Mouse (Mus musculus) testis, postnatal 14 days (tissue): Measurements from ENCODE around the gene Banp.

Experiments
- DNase-seq: peaks from one replicate; pipeline ENCODE4 v3.0.0; 2021; ENCODE audit warnings: low spot score

The Banp gene

DNA sequence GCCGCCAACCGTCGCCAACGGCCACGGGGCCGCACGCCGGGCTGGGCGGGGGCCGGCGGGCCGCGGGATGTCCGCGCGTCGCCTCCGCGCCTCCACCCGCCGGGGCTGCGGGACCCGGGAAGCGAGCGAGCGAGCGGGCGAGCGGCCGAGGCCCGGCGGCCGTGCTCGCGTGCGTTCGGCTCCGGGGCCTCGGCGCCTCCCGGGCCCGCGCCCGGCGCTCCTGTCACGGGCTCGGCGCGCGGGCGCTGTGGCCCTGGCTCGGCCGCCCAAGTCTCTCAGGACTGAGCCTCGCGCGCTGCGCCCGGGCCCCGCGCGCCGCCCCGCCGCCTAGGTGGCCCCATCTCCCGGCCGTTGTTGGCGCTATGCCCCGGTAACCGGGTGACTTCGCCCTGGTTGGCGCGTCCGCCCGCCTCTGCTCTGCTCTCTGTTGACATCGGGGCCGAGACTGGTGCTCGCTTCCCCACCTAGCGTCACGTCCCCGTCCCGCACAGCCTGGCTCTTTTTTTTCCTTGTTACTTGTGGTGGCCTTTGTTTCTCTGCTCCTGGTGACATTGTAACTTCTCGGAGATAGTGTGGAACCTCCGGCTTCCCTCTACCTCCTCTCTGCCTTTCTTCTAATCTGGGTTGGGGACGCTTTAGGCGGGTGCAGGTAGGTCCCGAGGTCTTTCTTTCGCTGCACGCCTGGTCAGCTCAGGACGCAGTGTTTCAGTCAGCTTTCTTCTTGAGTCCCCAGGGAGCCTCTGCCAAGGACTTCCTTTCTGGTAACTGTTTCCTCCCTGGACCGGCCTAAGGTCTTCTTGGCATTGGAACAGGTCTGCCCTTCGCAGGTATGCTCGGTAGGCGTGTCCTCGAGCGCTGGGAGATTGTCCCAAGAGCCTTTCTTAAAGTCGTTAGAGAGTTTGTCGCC lies 1.5 kb downstream of the Banp start:
- peak; percentile 82 for DNase-seq

DNA sequence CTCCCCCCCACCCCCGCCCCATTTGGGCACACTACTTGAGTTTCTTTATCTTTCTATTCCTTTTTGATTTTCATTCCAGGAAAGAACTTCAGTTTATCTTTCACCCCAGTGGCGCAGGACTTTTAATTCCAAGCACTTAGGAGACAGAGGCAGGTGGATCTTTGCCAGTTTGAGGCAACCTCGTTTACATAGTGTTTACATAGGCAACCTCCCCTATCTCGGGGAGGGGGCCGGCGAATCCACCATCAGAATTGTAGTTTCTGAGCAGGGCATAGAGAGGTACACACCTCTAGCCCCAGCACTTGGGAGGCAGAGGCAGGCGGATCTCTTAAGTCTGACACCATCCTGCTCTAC lies 2.1 kb downstream of the Banp start:
- DNase-seq: peak; percentile 52

DNA sequence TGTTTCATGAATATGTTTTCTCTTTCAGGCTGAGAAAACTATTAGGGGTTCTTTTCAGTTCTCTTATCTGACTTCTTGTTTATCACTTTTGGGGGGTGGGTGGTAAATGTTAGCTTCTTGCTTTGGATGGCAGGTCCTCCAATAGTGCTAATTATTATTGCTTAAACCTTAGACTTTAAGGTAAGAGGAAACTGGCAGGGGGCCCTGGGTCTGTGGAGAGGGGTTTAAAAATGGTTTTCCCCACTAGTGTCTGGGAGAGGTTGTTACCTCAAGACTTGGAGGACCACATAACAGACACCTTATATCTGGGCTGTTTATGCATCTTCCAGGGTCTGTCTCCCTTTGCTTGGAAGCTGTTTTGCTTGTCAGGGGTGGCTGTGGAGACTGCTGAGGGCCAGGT lies 2.6 kb downstream of the Banp start:
- DNase-seq: no peak

DNA sequence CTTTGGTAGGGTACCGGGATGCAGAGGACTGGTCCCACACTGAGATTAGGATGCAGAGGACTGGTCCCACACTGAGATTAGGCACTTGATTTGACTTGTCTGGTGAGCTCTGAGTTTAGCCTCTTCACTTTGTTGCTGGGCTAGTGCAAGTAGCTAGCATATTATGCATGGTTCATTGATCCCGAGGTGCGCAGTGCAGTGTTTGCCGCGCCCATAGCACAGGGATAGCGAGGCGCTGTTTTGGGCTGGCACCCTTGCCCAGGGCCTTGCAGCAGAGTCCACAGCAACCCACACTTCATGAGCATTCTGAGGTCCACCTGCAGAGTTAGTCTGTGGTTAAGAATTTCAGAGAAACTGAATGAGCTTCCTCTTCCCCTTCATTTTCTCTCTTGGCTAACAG lies 3.2 kb downstream of the Banp start:
- DNase-seq: no peak

DNA sequence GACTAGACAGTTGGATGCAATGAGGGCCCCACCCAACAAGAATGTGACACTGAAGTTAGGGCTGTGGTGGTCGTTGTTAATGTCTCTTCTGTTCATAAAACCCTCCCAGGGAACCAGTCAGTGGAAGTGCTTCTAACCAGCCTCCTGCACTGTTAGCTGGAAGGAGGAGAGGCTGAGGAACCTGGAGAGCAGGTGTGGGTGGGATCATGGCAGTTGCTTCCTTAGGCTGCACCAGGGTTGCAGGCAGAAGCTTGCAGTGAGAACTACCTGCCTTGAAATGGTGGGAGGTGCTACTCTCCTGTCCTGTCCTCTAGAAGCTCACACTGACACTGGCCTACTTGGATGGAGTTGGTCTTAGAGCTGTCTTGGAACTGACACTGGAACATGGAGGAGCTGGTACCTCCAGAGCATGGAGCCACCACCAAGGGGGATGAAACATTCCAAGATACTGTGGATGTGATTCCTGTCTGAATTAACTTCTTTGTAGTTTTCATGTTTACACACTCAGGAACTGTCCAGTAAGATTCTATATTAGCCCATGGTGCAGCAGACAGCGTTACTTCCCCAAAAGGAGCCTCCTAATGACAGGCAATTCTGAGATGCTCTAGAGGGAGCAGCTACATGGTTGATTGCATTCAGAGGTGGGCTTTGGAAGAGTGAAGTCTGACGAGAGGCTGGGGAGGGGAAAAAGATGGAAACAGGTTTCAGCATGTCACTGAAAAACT lies 4.4 kb downstream of the Banp start:
- no peak for DNase-seq

DNA sequence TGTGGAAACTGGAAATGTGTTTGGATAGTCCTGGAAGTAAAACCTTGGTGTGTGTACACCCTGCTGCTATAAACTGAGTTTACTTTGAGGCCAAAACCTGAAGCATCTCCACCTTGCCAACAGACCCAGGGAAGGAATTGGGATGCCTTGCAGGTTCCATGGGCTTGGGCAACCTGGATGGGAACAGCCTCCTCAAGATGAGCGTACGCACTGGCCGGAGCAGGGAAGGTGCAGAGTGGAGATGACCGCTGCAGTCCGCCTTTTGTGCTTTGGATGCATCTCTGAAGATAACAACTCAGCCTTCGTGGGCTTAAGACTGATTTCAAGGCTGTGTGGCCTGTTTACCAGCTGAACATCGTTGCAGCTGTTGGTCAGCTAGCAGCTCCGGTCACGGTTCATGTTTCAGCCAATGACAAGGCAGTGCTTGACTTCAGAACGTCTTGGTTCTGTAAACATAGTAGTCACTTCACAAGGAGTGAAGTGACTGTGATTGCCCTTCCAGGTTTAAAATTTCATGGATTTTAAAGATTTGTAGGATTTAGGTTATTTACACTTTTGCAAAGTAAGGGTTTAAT lies 5.5 kb downstream of the Banp start:
- no peak for DNase-seq

DNA sequence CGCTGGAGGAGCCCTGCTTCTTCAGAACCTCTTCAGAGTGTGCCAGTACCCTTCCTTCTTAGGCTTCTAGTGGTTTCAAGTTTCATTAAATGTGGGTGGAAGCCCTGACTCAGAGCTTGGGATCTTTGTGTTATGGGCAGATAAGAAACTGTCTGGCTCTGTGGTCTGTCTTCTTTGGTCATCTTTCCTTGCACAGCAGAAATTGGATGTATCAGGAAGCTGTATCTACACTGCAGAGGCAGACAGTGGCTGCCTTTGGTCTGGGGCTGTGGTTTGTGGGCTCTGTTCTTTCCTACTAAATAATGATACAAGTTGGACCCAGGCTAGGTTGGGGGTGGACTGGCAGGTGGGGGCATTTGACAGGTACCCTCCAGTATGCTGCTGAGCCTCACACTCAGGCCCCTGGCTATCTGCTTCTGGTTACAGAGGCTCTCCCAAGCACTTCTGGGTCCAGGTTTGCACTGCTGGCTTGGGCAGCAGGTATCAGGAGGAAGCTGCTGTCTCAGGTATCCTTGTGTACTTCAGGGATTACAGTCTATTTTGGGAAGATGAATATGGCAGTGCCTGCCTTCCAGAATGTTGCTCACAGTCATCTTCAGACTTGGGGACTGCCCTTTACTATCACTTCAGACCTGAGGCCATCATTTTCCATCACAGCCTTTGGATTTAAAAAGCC lies 6.4 kb downstream of the Banp start:
- DNase-seq: no peak

DNA sequence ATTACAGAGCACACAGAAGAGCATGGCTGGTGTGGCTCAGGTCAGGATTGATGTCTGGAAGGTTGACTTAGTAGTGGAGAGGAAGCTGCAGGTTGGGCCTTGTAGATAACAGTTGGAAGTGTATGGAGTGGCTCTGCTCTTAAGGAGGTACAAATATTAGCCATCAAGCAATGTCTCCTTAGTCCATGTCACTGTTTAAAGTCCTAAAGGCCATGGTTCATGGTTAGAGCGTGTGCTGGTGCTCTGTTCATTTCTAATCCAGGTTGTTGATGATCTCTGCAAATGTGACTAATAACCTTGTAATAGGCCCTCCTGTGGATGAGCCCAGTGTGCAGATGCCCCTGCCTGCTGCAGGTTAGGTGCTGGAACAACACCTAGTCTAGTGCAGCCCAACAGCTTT lies 8.8 kb downstream of the Banp start:
- DNase-seq: no peak

DNA sequence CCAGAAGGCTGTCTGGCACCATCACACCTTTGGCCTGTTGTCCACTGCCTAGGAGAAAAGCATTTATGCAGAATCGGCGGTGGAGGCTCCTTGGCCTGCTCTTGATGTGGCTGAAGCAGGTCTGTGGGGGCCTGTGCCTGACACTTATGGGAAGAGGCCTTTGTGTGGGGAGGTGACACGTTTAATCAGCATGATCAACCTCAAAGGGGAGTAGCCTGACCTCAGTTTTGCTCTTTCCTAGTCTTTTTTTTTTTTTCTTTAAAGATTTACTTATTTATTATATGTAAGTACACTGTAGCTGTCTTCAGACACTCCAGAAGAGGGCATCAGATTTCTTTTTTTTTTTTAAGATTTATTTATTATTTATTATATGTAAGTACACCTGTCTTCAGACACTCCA lies 13.3 kb downstream of the Banp start:
- DNase-seq: no peak

DNA sequence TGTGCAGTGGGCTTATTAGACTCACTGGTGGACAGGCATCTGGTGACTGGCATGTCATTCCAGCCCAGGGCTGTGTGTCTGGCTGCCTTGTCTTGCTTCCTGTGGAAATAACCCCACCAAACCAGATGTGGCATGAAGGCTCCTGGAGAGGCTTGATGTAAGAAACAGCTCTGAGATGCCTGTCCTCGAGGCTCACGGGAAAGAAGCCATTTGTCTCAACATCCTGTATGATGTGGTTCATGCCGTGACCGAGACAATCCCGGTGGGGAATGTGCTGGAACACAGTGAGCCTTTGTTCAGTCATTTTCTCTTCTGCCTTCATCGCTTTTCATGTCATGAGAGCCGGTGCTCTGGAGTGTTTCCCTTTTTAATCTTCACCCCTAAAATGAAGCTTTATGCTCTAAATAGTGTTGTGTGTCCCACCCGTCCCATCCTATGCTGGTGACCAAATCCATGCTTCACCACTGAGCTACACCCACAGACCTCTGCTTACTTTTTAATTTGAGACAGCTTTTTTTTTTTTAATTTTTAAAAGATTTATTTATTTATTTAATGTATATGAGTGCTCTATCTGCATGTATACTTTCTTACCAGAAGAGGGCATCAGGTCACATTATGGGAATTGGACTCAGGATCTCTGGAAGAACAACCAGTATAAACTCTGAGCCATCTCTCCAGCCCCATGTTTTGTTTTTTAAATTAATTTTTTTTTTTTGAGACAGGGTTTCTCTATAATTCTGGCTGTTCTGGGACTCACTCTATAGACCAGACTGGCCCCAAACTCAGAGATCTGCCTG lies 15.4 kb downstream of the Banp start:
- DNase-seq: no peak

DNA sequence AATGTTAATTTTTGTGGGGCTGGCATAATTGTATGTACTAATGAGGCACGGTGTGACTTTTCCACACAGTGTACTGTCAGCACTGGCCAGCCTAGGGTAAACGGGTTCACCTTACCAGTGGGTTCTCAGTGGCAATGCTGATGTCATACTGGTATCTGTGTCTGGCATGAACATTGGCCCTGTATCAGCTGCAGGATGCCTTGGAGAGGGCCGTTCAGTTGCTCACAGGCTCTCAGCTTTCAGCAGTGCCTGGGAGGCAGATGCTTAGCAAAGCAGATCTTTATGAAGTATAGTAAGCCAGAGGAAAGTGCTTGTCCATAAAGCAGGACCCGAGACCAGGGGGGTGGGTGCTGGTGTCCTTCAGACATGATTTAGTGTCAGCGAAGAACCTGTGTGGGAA lies 16.6 kb downstream of the Banp start:
- no peak for DNase-seq

DNA sequence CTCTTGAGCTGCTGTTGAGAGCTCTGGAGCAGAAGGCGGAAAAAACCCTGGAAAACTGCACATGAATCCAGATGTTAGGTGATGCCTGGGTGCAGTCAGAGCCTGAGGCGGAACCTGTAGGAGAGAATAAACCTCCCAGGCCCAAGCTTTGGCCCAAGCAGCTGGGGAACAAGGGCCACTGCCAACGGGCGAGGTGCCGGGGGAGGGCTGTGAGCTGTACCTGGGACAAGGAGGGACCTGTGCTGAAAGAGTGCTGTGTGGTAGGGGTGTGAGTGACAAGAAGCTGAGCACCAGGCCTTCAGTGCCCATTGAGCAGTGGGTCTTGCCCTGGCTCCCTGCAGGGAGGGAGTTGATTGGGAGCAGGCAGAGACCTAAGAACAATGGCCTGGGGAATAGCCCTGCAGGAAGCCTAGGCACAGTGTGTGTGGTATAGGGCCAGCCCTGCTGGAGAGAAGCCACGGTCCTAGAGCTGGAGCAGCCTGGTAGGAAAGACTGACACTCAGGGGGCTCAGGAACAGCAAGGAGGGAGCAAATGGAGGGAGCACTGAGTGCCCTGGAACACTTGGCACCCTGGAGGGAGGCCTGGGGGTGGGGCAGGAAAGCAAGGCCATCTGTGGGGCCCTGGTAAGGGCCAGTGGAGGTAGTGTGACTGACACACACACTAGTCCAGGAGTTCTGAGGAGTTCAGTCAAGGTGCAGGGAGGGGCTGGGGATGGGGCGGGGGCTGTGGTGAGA lies 17.3 kb downstream of the Banp start:
- no peak for DNase-seq

DNA sequence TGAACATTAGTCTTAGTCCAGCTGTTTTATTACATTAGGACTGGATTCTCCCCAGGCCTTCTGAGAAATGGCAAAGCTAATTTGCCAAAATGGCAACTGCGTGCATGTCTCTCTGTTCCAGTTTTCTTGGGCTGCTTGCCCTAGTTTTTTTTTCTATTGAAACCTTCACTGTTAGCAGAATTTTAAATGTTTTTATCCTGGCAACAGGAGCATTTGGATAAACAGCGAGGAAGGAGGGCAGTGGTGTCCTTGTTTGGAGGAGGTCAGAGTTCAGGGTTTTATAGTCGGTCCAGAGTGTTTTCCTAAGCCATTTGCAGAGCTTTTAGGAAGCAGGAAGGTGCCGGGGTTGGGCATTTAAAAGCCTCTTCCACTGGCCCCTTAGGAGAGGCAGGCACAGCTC lies 18.4 kb downstream of the Banp start:
- no peak for DNase-seq

DNA sequence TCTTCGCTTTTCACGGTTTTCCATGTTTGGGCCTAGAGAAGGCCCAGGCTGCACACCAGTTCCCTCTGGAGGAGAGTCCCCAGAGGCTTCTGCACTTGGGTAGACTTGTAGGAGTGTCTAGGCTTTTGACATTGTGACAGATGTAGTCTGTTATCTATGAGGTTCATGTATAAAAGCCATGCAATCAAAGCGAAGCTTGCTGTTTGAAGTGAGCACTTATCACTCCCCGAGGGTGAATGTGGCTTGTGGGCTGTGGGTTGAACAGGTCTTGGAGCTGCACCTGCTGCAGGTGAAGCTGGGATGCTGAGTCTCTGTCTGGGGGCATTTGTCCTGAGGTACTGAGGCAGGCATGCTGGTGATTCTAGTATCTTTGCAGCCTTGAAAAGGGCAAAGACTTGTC lies 19.0 kb downstream of the Banp start:
- no peak for DNase-seq

DNA sequence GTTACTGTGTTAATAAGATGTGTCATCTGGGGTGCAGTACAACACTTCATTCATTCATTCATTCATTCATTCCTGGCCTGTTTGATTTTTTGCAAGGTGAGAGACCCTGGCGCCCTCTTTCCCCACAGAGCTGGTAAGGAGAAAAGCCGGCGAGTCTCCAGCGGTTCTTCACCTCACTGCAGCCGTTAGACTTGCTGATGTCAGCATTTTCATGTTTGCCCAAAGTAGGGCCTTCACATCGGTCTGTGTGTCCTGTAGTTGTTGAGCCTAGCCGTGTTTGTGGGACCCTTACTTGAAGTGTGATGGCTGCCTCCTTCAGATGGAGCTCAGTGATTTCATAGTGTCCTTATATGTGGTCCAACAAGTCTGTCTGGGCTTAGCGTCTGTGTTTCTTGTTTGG lies 20.7 kb downstream of the Banp start:
- no peak for DNase-seq

DNA sequence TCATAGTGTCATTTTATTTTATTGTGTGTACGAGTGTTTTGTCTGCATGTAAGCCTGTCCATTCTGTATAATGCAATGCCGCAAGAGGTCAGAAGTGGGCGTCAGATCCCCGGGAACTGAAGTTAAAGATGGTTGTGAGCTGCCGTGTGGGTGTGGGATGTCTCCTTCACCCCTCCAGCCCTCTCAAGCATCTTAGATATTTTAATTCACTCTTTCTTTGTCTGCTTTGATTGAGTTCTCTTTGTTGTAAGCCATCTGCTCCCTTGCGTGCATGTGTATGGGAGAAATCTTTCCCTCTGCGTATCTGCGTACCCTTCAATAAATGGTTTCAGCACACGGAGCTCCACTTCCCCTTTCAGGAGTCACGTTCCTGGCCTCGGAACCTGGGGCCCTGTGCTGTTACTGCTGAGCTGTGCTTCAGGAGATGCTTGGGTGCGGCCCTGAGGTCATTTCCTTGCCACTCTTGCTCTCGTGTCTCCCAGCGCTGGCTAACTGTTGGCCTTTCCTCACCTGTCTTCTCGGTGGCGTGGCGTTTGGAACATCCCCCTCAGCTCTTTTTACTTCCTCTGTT lies 22.0 kb downstream of the Banp start:
- DNase-seq: no peak

DNA sequence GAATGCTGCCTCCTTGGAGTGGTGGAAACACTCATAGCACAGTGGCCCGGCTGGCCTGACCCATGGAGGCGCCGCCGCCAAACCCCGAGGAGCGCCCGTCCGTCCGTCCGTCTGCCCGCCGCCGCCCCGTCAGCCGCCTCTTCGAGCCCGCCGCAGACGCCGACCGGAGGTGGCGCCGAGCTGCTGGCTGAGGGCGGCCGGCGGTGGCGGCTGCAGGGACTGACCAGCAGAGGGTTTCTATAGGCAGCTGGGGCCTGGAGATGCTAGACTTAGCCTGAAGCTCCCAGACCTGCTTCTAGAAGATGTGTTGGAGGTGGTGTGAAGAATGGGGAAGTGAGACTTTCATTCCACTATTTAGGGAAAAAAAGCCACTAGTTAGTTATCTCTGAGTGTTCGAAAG lies 24.4 kb downstream of the Banp start:
- DNase-seq: no peak

DNA sequence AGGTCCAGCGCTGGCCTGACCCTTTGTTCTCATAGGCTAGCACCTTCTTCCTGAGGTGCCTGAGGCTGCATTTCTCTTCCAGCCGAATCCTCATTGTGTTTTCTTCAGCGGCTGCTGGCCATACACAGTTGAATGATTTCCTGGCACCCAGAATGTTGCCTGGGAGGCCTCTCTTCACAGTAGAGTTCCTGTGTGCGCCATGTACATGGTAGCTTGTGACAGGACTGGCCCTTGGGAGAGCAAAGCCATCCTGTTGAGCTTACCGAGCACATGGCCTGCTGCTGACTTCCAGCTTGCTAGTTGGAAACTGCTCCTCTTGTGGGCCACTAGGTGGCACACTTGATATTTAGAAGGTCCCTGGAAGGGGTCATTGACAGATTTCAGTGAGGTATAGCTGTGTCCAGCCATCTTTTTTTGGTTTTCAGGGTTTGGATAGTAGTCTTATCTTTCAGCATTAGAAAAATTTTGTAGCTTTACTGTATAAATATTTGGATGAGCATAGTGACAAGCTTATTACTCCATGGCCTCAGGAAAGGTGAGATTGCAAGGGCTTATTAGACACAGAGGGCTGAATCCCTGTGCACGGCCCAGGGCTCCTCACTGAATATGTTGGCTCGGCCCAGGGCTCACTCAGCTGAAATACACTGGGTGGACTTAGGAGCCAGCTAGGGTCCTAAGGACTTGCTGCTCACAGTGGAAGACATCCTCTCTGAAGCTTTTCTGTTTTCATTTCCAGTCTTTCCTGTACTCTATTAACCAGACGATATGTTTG lies 28.5 kb downstream of the Banp start:
- peak; percentile 42 for DNase-seq

DNA sequence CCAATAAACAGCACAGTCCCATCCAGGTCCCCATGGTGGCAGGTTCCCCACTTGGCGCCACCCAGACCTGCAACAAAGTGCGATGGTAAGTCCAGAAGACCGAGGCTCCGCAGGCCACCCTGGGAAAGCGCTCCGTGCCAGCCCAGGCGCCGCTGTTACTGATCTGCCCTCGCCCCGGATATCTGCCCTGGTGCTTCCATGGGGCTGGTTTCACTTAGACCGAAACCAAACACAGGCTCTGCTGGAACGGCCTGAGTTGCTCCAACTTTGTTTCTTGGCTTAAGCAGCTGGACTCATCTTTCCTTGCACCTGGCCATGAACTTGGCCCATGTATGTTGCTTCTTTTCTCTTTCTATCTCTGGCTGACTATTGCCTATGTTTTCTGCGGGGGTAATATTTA lies 29.1 kb downstream of the Banp start:
- no peak for DNase-seq
